Mouse (Mus musculus) testis, postnatal 10 days (tissue): ENCODE measurements around the gene Tmed2.
A peak's percentile ranks its signal among the peaks of the same experiment; 100 is the strongest.
"Not testable (repeated sequence)": the region's sequence is repeated elsewhere in the genome, so short reads cannot be mapped to it uniquely, and the experiment has no call there.

Experiments
- DNase-seq: peaks from one replicate; pipeline ENCODE4 v3.0.0; 2021; ENCODE audit warnings: low spot score

Gene Tmed2

DNA sequence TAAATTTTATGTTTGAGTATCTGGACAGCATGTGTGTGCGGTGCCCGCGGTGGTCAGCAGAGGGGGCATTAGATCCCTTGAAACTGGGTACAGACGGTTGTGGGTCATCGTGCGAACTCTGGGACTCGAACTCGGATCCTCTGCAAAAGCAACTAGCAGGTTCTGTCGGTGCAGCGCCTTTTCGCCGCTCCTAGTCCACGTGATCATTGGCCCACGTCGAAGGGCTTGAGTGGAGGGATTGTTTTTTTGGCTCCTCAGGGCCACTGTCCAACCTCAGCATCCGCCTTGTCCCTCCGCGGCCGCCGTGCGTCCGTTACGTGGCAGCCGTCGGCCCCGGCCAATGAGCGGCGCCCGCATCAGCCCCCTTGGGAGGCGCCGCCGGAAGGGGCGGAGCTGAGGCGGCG, at the start of gene Tmed2:
Gene Tmed2 (plus strand): TSS at position 313 of the 404 bp plus-strand sequence.
- peak; percentile 94 for DNase-seq

DNA sequence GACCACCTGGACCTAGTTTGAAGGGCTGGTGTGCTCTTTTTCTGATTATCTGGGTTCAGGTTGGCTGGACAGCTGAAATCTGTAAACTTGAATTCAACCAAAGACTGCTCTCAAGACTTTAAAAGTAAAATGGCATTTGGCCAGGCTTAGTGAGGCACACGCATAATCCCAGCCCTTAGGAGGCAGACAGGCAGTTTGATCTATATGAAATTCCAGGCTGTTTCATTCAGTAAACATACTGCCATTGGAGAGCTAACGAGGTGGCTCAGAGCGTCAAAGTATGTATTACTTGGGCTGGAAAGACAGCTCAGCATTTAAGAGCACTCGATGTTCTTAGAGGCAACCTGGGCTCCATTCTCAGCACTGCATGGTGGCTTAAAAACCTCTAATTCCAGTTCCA, 48.8 kb upstream of the Tmed2 start:
- no peak for DNase-seq

DNA sequence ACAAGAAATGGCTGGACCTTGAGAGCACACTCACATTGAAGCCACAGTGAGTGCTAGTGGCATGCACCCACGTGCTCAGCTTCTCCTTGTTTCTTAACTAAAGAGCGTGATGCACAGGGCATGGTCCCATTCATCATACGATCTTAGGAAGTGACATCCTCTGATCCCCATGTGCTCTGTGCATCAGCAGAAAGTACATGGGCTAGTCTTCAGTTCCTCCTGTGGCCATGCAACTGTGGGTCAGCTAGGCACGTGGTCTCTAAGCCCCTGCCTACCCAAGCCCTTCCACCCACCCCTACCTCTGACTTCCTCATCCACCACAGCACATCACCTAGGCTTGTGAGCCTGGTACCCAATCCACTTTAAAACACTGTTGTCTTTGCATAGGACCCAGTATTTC, 47.9 kb upstream of the Tmed2 start:
- no peak for DNase-seq

DNA sequence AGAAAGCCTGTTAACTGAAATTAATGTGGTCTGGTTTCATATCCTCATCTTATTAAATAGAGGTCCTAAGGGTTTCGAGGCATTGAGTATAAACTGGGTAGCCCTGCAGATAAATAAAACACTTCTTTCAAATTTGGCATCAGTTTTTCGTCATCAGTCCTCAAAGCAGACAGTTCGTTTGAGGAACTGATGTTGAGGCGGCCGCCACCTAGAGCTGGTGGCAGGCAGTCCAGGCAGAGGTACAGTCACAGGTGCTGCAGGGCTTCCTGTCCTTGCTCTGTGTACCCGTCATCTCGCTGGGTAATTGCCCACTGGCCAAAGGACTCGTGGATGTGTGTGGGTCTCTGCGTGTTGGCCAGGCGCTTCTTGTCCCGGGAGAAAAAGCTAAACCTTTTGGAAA, 47.0 kb upstream of the Tmed2 start:
- no peak for DNase-seq

DNA sequence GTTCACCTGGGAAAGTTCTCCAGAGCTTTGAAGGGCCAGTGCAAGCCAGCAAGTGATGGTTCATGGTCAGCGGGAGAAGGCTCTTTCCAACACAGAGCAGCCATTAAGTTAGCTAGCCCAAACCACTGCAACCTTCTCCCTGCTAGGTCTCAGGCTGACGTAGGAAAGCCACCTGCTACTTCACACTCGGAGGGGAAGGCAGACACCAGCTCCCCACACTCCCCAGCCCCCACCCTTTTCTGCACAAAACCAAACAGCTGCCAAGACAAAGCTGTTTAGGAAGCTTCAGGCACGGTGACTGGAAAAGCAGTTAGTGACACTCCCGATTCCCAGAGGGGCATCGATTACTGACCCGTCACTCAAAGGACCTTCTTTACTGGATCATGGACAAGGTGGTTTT, 44.9 kb upstream of the Tmed2 start:
- DNase-seq: no peak

DNA sequence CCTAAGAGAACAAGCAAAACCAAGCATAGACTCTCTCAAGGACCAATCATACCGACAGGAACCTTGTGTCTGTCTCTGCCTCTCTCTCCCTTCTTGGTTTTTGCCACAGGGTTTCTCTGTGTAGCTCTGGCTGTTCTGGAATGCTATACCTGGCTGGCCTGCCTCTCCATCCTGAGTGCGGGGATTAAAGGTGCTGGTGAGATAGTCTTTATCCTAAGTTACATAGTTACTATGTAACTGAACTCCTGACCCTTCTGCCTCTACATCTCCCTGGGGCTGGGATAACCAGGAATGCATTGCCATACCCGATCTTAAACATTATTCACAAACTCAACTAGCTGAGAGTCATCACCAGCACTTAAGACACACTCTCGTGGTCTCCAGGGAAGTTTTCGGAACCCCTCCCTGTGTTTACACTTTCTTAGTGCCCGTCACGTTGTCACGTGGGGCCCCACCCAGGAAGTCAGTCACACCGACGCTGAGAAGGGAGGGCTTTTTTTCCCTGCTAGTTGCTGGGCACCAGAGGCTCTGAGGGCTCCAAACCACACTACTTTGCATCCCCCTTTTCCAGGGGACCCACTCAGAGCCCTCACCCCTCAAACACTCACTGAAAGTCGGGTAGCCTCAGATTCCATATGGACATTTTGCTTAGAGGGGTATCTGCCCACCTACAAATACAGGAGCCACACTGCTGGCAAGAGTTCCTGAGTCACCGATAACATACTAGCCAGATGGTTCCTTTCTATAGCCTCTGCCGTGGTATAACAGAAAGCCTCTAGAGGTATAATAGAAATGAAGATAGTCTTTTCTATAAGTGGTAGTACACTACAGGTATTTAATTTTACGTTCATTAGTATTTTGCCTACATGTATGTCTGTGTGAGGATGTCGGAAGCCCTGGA, 43.6 kb upstream of the Tmed2 start:
- DNase-seq: no peak

DNA sequence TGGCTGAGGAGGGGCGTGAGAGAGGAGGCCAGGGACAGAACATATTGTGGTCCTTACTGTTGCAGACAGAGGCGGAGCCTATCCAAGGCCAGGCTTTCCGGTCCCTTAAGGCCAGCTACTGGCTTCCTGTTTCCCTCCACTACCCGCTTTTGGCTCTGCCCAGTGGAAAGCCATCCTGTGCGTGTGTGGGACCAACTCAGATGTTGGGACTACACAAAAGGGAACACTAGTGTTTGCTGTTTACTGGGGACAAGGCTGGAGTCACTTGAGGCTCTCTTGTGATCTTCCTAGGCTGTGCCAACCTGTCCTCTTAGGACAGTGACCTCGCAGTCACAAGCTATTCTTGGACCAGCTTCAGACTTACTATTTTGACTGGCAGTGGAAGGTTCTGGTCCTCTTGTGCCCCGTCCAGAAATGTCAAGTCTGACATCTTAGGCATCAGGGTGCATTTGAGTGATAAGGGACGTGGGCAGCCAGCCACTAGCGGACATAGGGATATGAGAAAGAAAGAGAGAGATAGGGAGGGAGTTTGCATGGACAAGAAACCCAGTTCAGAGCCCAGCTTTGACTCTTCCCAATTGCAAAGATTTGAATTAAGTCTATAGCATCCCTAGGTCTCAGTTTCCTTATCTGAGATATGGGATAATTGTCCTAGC, 42.1 kb upstream of the Tmed2 start:
- DNase-seq: no peak

DNA sequence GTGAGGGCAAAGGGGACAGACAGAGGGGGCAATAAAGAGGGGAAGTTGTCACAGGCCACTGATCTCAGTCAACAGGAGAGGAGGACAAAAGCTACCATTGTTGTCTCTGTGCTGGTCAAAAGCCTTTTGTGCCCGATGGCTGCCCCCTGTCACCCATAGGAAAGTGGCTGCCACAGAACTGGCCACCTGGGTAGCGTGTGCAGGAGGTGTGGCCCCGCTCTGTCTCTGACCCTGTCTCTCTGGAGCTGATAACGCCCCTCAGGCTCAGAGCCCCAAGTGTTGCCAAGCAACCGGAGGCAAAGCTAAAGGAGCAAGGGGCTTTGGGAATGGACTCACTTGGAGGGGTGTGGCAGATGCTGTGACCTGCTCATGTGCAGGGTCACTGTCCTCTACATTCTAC, 41.5 kb upstream of the Tmed2 start:
- no peak for DNase-seq

DNA sequence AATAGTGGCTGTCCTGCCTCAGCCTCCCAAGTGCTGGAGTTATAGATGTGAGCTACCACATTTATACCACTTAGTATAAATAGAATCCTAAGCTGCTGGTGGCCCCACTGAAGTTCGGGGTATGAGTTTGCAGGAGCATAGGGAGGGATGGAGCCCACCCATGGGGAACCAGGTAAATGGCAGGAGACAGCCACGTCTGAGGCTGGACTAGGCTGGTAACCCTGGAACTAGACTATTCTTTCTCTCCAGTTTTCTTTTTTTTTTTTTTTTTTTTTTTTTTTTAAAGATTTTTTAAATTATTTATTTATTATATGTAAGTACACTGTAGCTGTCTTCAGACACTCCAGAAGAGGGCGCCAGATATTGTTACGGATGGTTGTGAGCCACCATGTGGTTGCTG, 40.5 kb upstream of the Tmed2 start:
- DNase-seq: not testable (repeated sequence)

DNA sequence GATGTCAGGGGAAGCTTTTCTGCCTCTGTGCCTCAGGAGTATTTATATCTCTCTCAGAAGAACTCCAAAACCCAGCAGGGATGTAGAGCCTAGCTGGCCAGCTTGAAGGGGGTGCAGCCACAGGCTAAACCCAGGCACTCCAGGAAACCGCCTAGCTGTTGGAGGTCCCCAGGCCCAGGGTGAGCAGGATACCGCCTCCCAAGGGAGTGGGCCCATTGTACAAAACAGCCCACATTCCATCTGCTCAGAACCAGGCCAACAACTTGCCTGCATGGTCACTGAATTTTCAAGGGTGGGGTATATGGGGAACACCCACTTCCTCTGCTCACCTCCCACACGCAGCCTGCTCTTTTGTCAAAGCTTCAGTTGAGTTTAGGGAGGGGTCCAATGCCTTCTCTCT, 39.9 kb upstream of the Tmed2 start:
- DNase-seq: no peak

DNA sequence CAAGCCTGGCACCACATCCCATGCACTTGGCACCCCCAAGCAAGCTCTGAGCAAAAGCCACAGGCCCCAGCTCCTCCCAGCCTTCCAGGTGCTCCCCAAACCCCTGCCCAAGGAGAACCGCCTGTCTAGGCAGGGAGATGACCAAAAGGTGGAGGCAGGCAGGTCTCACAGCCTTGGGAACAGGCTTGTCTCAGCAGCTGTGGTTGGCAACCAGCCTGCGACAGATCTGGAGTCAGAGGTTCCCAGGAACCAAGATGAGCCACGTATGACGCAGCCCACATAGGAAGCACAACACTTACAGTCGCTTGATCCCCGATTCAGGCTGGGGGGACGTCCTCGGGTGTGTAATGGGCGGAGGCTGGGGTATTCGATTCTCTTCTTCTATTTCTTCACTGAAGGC, 39.0 kb upstream of the Tmed2 start:
- no peak for DNase-seq

DNA sequence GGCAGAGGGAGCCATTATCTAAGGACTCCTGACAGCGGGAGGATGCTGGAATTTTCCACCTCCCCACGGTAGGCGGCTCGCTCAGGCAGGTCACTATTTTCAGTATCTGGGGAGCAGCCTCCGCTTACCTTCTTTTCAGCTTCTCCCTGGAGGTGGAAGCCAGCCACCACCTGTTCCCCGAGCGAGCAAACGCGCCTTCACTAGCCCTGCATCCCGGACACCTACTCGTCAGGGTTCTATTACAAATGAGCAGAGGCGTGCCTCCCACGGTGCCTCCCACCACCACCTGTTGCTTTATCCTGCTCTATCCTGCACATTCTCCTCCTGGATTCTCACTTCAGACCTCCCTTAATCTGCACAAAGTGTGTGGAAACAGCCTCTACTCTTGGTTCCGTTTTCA, 36.8 kb upstream of the Tmed2 start:
- DNase-seq: no peak

DNA sequence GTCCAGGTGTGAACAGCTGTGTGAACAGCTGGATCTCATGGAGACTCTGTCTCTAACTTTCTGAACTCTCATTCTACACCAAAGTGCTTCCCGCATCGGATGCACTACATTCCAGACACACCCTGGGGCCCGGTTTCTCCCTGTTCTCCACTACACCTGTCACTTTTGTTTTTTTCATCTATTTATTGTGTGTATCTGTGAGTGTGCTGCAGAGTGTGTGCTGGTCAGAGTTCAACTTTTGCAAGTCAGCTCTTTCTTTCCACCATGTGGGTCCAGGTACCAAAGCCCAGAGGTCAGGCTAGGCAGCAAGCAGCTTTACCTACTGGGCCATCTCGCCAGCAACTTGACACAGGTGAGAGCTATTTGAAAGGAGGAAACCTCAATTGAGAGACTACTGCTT, 35.3 kb upstream of the Tmed2 start:
- no peak for DNase-seq

DNA sequence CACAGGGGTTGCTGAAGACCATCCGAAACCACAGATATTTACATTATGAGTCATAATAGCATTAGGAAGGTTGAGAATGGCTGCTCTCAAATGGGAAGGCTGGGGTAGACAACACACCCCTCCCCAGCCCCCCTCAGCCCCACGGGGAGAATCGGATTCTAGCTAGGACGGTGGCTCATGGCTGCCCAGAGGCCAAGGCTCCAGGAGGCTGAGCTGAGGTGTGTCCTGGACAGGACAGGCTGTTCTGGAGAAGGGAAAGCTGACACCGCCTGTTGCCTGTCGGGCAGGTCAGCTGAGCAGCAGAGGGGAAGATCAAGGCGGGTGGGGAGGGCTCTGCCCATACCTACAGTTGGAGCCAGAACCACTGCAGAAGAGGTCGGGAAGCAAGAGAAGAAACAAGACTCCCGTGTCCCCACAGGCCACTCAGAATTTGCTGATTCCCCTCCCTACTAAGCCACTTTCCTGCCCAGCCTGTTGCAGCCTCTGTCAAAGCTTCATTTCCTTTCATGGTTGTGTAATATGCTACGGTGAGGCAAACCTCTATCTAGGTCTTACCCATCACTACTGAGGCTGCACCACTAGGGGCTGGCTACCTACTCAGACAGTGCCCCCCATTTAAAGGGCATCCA, 33.6 kb upstream of the Tmed2 start:
- DNase-seq: no peak

DNA sequence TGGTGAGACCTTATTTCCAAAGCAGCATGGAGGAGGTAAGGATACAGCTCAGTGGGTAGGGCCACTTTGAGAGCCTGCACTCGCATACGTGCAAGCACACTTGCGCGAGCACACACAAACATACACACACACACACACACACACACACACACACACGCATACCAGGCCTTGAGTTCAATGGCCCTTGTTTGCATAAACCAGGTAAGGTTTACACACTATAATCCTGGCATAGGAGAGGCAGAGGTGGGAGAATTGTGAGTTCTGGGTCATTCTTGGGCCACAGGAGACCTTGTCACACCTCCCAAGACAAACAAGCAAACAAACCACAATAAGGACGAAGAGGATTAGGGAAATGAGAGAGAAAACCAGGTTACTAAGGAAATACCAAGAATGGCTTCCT, 31.3 kb upstream of the Tmed2 start:
- DNase-seq: no peak

DNA sequence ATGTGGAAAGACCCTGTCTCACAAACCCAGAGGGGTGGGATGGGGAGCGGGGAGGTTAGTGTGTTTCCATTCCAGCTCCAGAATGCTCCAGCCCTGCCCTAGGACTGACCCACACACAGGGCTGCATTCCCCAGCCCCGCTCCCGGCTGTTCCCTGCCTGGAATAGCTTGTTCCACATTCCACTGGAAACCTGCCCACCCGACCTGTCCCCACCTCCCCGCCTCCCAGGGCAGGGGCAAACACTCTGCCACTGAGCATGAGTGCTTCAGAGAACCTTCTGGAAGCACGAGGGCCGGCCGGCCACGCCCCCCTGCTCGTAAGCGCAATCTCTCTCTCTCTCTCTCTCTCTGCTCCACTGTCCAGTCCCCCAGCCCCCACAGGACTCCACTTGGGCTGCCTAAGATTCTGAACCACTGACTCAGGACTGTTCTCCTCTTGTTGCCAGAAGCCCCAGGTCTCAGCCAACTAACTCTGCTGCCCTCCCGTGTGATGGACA, 30.7 kb upstream of the Tmed2 start:
- DNase-seq: peak; percentile 78

DNA sequence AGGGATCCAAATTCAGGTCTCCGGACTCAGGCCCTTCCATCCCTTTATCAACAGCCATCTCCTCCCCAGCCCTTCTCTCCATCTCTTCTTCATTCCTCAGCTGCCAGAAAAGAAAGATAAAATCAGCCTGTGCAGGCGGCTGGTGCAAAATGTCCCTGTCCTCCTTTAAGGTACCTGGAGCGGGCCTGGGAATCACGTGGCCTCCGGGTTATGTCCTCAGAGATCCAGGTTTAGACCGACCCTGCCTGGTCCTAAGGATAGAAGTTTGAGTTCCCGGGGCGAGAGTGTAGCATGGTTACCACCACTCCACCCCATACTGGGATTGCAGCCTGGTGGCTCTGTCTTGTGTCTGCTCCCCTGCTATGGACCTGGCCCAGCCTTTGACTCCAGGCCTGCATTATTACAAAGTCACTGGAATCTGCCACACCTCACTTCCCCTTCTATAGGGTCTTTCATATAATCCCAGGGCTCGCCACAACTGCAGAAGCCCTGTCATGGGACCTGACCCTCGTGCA, 29.9 kb upstream of the Tmed2 start:
- DNase-seq: no peak

DNA sequence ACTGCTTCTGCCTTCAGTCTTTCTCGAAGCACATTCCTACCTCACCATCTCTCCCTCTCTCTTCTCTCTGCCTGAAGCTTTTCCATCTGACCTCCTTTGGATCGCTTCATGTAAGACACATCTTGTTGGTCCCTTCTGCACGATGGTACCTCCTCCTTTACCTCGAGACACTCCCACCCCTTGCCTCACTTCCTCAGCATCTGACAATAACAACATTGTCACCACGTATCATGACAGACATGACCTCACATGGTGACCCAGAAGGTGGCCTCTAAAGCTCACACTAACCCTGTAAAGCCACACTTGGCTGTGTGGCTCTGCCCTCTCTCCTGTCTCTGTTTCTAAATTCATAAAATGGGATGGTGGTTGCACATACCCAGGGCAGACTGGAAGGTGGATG, 24.7 kb upstream of the Tmed2 start:
- DNase-seq: no peak

DNA sequence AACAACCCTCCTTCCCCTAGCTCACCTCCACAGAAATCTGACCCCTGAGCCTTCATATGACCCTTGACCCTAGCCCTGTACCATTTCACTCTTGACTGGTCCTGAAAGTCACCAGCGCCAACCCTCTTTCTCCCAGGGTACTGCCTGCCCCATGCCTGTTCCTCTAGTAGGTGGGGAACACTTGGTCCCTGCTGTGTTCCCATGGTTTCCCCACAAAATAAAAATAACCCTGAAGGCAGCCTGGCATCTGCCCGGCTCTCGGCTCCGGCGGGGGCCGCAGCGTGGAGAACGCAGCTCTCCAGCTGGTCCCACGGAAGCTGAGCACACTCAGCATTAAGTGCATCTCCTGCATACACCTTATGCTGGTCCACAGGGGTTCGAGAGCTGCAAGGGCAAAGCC, 21.8 kb upstream of the Tmed2 start:
- DNase-seq: no peak

DNA sequence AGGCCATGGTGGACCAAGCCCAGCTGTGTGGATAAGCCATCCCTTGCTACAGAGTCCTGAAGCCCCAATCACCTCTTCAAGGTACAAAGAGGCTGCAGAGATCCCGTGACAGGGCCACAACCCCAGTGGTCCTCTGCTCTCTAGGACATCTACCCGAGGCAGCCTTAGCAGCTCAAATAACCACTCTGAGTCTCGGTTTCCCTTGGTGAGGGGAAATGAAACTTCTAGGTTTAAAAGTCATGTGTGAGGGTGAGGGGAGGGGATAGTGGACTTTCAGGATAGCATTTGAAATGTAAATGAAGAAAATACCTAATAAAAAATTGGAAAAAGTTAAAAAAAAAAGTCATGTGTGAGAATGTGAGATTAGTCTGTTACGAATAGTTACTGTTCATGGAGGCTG, 18.9 kb upstream of the Tmed2 start:
- DNase-seq: no peak

DNA sequence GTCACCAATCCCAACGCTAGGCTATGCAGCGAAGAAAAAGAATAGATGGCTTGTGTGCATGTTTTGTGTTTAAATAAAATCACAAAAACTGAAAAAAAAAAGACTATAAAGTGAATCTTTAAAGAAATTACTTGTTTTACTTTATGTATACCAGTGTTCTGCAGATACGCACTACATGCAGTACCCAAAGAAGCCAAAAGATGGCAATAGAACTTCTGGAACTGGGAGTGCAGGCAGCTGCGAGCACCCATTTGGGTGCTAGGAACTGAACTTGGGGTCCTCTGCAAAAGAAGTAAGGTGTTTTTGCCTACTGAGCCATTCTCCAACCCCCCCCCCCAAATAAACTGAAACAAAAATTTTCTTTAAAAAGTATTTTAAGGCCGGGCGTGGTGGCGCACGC, 17.5 kb upstream of the Tmed2 start:
- DNase-seq: no peak

DNA sequence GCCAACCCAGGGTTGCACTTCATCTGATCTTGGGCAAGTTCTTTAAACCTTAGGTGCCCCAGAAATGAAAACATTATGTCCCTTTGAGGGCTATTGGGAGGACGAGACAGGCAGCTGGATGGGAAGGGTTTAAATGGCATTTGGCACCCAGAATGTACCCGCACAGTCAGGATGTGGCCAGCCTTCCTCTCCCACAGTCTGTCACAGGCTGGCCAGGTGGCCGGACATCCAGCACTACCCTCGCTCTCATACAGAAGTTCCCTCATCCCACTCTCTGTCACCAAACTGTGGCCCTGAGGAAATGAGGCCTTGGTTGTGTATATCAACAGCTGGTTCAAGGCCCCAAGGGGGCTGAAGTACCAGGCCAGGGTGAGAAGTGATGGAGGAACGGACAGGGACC, 15.6 kb upstream of the Tmed2 start:
- DNase-seq: no peak

DNA sequence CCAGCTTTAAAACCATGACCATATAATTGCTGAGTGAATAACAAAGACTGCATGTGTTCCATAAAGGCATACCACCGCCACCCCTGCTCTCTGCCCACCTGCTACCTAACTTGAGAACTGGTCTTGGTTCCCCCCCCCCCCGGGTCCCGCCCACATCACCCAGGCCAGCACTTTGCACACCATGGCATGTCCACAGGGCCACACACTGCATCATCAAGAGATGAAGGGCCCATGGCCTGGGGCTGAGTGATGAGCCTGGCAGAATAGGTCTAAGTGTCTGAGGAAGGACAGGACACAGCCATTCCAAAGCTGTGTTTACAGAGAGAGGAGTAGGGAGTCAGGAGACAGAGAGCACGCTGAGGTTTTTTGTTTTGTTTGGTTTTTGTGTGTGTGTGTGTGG, 12.1 kb upstream of the Tmed2 start:
- DNase-seq: no peak
